Mouse (Mus musculus) heart, adult 8-10 months (tissue): ENCODE measurements around the gene Olfr1480. TPM values are rescaled to one million over a fixed set of nuclear protein-coding genes. Genes with fewer than 3 reads are reported as not detected.

ENCODE experiments used
- DNase-seq: peaks from one replicate; pipeline ENCODE4 v3.0.0; 2022; ENCODE audit warnings: low spot score
- total RNA-seq, 4 experiments: library from RNA; stranded (reverse); gene quantifications; 2 replicates each; pipeline ENCODE4 v1.2.4; 2022

Olfr1480 gene
- total RNA-seq = not detected

DNA sequence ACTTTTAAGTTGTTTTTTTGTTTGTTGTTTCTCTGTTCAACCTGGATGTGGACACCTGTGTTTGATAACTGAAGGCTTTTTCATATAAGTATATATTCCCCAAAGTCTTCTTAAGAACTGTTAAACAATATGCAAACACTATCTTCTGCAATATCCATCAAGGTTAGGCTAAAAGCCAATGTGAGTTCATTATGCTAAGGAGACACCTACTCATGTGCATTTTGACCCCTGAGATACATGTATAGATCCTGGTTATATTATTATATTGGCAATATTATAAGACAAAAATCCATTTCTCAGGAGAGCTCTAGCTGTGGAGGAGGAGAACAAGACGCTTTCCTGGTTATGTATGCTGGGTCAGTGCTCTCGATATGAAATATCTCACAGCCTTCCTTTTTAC, at the start of gene Olfr1480:
Gene Olfr1480 (plus strand): TSS at position 301 of the 400 bp plus-strand sequence.
- no peak for DNase-seq

DNA sequence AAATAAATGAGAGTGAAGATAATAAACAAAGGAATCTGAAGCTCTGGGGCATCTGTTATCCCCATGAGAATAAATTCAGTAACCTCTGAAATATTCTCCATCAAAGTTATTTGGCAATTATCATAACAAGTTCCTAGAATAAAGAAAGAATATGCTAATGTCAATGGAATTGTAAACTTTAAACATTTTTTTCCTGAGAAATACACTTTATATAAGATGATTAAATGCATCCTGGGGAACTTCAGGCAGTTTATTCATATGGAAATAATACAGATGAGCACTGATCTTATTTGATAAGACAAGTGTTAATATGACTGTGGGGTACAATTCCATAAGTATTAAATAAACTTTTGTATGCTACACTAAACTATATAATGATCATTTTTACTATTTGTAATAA, 47.6 kb upstream of the Olfr1480 start, which contains the start of gene Olfr1475:
Gene Olfr1475 (minus strand): TSS at position 101 of the 400 bp plus-strand sequence.
- DNase-seq = no peak

GRCm38 (mm10) chr19:13500246-13500645, 27.5 kb upstream of the Olfr1480 start, which contains the start of gene Olfr1477:
TSS of gene Olfr1477 (plus strand) at chr19:13500546.
- DNase-seq = no peak

Other genes starting within 250 kb of the Olfr1480 start
- gene Olfr1465, start 212.4 kb upstream of the Olfr1480 start, total RNA-seq = not detected
- gene Olfr1466, start 189.1 kb upstream of the Olfr1480 start, total RNA-seq = not detected
- gene Olfr1467, start 165.7 kb upstream of the Olfr1480 start, total RNA-seq = not detected
- not detected for gene Olfr1469, start 120.1 kb upstream of the Olfr1480 start, total RNA-seq
- gene Olfr1471, start 84.5 kb upstream of the Olfr1480 start, total RNA-seq = not detected
- gene Olfr1472, start 71.8 kb upstream of the Olfr1480 start, total RNA-seq = not detected
- not detected for gene Olfr1474, start 58.3 kb upstream of the Olfr1480 start, total RNA-seq
- gene Olfr1475, start 47.7 kb upstream of the Olfr1480 start, total RNA-seq = not detected
- not detected for gene Olfr1477, start 27.4 kb upstream of the Olfr1480 start, total RNA-seq
- gene Olfr1484, start 55.6 kb downstream of the Olfr1480 start, total RNA-seq = not detected
- gene Olfr1487, start 89.5 kb downstream of the Olfr1480 start, total RNA-seq = not detected
- gene Olfr1489, start 103.7 kb downstream of the Olfr1480 start, total RNA-seq = not detected
- not detected for gene Olfr1490, start 123.2 kb downstream of the Olfr1480 start, total RNA-seq
- not detected for gene Olfr1491, start 169.4 kb downstream of the Olfr1480 start, total RNA-seq
- gene Olfr1493-ps1, start 195.4 kb downstream of the Olfr1480 start, total RNA-seq = not detected
- gene Olfr1494, start 211.8 kb downstream of the Olfr1480 start, total RNA-seq = not detected
- not detected for gene Olfr1495, start 236.7 kb downstream of the Olfr1480 start, total RNA-seq
- not detected for gene Olfr1496, start 250.0 kb downstream of the Olfr1480 start, total RNA-seq